Mouse (Mus musculus) megakaryocyte, adult 5-6 weeks (primary cell): ENCODE results near the gene Lrrc1. TPM values are rescaled to one million over a fixed set of nuclear protein-coding genes. Genes with fewer than 3 reads are reported as not detected.

ENCODE experiments used
- ATAC-seq: 2 replicates; pipeline ENCODE4 v1.8.0; 2016; ENCODE audit warnings: mild to moderate bottlenecking, inconsistent platforms; ENCODE audit not compliant: poor library complexity, severe bottlenecking
- total RNA-seq, 2 experiments: library from RNA; stranded (forward) in 1 of 2; stranded (reverse) in 1 of 2; fragments of 153-499, 151-499 nt in 1 of 2; fragments of 221-1000, 200-1000 nt in 1 of 2; gene quantifications; 2 replicates each; pipeline versions ENCODE4 v1.2.3 to v1.2.4; 2015 to 2017

Lrrc1 gene
- total RNA-seq, 2 experiments from 2014 or later: 1.7 to 3.9 TPM

- peak; percentile 47 for ATAC-seq
Measured at GRCm38 (mm10) chr9:77398856-77399631, 145.6 kb downstream of the Lrrc1 start.

GRCm38 (mm10) chr9:77397027-77397426, 147.6 kb downstream of the Lrrc1 start:
- no peak for ATAC-seq

DNA sequence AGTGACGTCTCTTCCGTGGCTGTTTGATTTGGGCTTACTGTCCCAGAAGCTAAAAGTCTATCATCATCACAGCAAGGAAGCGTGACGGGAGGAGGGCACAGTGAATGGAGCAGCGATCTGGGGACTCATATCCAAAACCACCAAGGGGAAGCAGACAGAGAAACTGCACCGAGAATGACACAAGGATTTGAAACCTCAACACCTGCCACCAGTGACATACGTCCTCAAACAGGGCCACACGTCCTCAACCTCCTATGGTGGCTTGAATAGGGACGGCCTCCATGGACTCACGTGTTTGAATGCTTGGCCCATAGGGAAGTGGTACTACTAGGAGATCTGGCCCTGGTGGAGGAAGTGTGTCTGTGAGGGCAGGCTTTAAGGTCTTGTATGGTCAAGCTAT, 153.4 kb downstream of the Lrrc1 start:
- 0 out of 2 replicates have a peak, but pooled peaks have one; percentile 21 for ATAC-seq

- ATAC-seq: no peak
Measured at GRCm38 (mm10) chr9:77388956-77389355, 155.7 kb downstream of the Lrrc1 start.

GRCm38 (mm10) chr9:77386751-77387150, 157.9 kb downstream of the Lrrc1 start:
- no peak for ATAC-seq

DNA sequence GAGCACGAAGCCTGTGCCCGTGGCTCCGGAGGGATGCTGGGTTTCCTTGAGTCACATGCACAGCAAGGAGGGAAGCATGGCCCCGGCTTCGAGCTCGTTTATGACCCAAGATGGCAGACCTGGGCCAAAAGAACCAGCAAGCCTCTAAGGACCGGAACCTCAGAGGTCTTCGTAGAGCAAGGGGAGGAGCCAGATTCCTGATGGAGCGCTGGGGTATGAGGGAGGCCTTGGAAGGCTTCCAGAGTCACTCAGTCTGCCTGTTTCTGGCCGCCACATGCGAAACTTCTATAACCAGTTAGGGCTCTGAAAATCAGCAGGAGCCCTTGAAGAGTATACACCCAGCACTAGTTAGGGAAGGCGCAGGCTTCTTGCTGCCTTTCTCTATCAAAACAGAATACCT, 159.1 kb downstream of the Lrrc1 start:
- no peak for ATAC-seq

- ATAC-seq: no peak
Measured at GRCm38 (mm10) chr9:77384651-77385050, 160.0 kb downstream of the Lrrc1 start.

DNA sequence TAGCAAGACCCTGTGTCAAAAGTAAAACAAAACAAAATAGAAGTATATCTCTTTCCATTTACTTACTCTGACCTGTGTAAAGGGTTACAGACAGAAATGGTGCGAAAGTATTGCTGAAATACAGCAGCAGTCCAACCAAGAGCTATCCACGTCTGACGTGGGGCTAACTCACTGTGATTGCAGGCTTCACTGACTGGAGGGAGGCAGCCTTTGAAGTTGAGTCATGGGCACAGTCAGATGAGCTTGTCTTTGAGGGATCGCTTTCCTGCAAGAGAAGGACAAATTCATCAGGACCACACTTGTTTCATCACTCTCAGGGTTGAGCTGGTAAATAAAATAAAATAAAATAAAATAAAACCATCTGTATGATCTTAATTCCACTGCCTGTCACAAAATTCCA, 160.7 kb downstream of the Lrrc1 start:
- ATAC-seq: no peak

DNA sequence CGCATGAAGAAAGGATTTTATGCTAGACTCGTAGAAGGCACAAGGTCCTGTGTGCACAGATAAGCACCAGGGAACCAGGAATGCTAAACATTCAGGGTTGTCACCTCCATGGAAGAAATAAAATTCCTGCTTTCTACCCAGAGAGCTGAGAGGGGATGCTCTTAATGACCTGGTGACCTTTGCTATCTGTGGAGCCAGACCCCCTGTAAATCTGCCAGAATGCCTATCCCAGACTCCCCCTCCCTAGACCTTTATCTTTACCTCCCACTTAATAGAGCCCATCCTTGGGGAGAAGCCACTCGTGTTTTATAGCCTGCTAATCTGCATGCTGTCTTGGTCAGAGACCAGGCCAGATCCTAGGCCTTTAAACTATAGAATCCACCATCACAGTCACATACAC, 162.2 kb downstream of the Lrrc1 start:
- ATAC-seq: no peak

DNA sequence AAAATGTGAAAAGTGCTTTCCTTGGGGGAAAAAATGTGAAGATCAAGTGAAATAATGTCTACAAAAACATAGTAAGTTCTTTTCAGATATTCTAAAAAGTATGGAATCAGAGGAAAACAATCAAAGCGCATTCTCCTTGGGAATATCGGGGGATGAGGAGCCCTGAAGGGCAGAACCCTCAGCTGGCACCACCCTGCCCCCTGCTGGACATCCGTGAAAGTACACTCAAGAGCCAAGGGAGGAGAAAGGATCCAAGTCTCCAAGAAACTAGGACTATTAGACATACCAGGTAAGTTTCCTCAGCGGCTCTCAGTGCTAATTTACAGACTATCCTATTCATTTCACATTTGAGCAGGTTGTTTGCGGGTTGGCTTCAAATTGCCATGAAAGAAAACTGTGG, 163.1 kb downstream of the Lrrc1 start:
- ATAC-seq: peak; percentile 68

Other genes starting within 250 kb of the Lrrc1 start
- gene Mlip, start 191.9 kb downstream of the Lrrc1 start, total RNA-seq (2015): not detected in 2 replicates
- not detected in 2 replicates for gene Mlip, start 191.9 kb downstream of the Lrrc1 start, total RNA-seq (2017)
- not detected in 2 replicates for gene Klhl31, start 91.6 kb upstream of the Lrrc1 start, total RNA-seq (2015)
- not detected in 2 replicates for gene Klhl31, start 91.6 kb upstream of the Lrrc1 start, total RNA-seq (2017)
- 21.9 and 25.7 TPM in 2 replicates for gene Gclc, start 209.7 kb upstream of the Lrrc1 start, total RNA-seq (2015)
- gene Gclc, start 209.7 kb upstream of the Lrrc1 start, total RNA-seq (2017): 24.7 and 28.5 TPM in 2 replicates